Mouse (Mus musculus): Measurements from ENCODE around the gene Csf3. TPM values are rescaled to one million over a fixed set of nuclear protein-coding genes. Genes with fewer than 3 reads are reported as not detected.

The Csf3 gene
- polyA plus RNA-seq, 1 experiment from 2014 or later = 0.08 TPM

DNA sequence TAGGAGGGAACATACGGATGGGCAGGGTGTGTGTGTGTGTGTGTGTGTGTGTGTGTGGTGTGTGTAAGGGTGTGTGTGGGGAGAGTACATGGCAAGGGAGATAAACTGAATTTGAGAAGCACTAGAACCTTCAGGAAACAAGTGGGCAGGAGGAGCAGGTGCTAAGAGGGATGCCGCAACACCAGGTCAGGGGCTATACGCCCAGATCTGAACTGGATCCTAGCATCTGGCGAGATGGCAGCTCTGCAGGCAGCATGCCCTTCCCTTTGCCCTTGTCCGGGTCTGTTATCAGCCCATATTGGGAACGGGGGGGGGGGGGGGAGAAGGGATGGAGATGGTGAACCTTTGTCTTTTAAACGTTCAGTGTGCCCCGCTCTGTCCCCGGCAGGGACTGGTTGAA lies 37.9 kb downstream of the Csf3 start:
- no peak overlapping the region for H3K4me3 ChIP-seq (ENCODE audit: low read depth, low read length)
- no peak for TF ChIP-seq CTCF (IDR thresholded peaks at IDR 0.05; ENCODE audit: low read depth)
- H3K4me1 ChIP-seq (replicated peaks; ENCODE audit: control insufficient read depth, insufficient read depth, low read length) = 0 out of 2 replicates have a peak, but pooled peaks cover 12% of the 10 kb centered on the region
- no peak overlapping the region for H3K27ac ChIP-seq (ENCODE audit: low read depth, low read length)
- no peak for ATAC-seq
- no peak overlapping the region for H3K9ac ChIP-seq (ENCODE audit: low read depth, low read length)
- WGBS = 83% methylated on average over 8 of the region's 9 CpGs
- H3K4me2 ChIP-seq (replicated peaks; ENCODE audit: low read depth) = no peak overlapping the region
- H3K27me3 ChIP-seq (replicated peaks; ENCODE audit: control insufficient read depth, insufficient read depth, low read length) = no peaks in the 10 kb centered on the region
- H3K36me3 ChIP-seq (ENCODE audit: control insufficient read depth, insufficient read depth) = no peaks in the 10 kb centered on the region
- H3K9me3 ChIP-seq (ENCODE audit: control insufficient read depth) = no peaks in the 10 kb centered on the region

DNA sequence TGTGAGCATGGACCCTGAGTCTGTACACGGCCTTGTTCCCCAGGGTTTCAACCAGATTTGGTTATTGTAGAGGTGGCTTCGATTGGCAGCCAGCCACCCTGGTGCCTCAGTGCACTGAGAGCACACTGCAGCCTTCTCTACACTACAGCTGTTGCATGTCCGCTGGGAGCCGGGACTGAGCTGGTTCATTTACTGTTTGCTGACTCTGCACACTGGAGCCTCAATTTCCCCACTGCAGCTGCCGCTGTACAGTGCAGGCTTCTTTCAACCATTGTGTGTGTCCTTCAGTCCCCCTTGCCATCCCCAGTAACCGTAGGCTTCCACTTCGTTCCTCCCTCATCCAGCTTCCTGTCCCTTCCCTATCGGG lies 38.9 kb downstream of the Csf3 start:
- WGBS = 8% methylated on average over 8 of the region's 8 CpGs
- H3K4me3 ChIP-seq (ENCODE audit: low read depth, low read length) = peak overlapping the region; percentile 96
- H3K9ac ChIP-seq (ENCODE audit: low read depth, low read length) = no peak overlapping the region
- H3K4me1 ChIP-seq (replicated peaks; ENCODE audit: control insufficient read depth, insufficient read depth, low read length) = peaks cover 20% of the 10 kb centered on the region; the same call in 1 of the 2 replicates
- H3K27ac ChIP-seq (ENCODE audit: low read depth, low read length) = peak overlapping the region; percentile 98
- no peaks in the 10 kb centered on the region for H3K36me3 ChIP-seq (ENCODE audit: control insufficient read depth, insufficient read depth)
- H3K4me2 ChIP-seq (replicated peaks; ENCODE audit: low read depth) = peak overlapping the region; percentile 91
- no peak for ATAC-seq
- no peaks in the 10 kb centered on the region for H3K27me3 ChIP-seq (replicated peaks; ENCODE audit: control insufficient read depth, insufficient read depth, low read length)
- no peak for TF ChIP-seq CTCF (IDR thresholded peaks at IDR 0.05; ENCODE audit: low read depth)
- no peaks in the 10 kb centered on the region for H3K9me3 ChIP-seq (ENCODE audit: control insufficient read depth)

DNA sequence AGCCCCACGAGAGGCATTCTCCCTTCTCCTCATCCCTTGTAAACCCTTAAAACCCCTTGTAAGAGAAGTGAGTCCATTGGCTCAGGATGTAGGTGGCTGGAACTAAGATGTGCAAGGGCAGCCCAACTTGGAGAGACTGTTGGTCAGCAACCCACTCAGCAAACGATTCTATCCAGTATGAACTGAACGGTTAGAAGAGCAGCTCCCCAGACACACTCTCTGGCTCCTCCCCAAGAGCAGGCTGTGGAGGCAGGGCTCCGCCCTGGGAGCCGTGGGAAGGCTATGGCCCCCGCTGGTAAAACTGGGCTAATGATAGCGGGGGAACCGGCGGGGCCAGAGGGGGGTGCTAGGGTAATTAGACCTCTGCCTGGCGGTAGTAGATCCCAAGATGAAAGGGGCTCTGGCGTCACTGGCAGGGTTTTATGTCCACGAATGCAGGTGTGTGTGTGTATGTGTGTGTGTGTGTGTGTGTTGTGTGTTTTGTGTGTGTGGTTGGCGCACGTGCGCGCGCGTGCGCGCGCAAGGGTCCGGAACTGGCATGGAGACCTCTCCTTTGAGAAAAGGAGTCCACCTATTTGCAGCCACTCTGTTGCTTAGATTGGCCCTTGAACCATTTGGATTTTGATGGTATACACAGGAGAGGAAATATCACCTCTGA lies 39.5 kb downstream of the Csf3 start, which contains the start of gene Thra:
Thra (plus strand) TSS at position 246 of the 658 bp plus-strand sequence.
- H3K4me1 ChIP-seq (replicated peaks; ENCODE audit: control insufficient read depth, insufficient read depth, low read length) = peaks cover 21% of the 10 kb centered on the region; the same call in 1 of the 2 replicates
- no peaks in the 10 kb centered on the region for H3K27me3 ChIP-seq (replicated peaks; ENCODE audit: control insufficient read depth, insufficient read depth, low read length)
- H3K4me3 ChIP-seq (ENCODE audit: low read depth, low read length) = peak within 1 kb of the TSS; percentile 96
- no peaks in the 10 kb centered on the region for H3K9me3 ChIP-seq (ENCODE audit: control insufficient read depth)
- 0% methylated on average over 22 of the region's 22 CpGs for WGBS
- H3K36me3 ChIP-seq (ENCODE audit: control insufficient read depth, insufficient read depth) = no peaks in the 10 kb centered on the region
- peak within 1 kb of the TSS; percentile 98 for H3K27ac ChIP-seq (ENCODE audit: low read depth, low read length)
- no peak for TF ChIP-seq CTCF (IDR thresholded peaks at IDR 0.05; ENCODE audit: low read depth)
- ATAC-seq = peak; percentile 67
- peak within 1 kb of the TSS; percentile 97 for H3K9ac ChIP-seq (ENCODE audit: low read depth, low read length)
- peak within 1 kb of the TSS; percentile 91 for H3K4me2 ChIP-seq (replicated peaks; ENCODE audit: low read depth)

DNA sequence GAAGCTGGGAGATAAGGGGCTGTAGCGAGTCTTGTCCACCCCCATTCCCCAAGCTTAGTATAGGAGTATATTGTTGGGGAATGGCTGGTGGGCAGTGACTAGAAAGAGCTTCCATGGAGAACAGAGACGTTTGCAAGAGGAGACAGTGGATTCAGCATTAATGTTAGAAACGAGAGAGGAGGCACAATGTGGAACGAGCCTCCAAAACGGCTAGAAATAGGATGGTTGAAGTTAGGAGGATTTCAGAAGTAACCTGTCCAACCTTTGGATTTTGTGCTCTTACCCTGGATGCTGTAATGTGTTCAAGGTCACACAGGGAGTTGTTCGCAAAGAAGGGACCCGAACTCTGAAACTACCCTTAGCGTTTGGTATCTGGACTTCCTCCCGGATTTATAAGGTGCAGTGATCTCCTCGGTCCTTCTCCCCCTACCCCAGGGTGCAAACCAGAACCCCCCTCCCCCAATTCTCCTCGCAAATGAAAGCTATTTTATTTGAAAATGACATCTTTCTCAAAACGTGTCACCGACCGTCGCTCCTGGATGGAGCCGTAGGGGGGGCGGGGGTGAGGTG lies 40.1 kb downstream of the Csf3 start:
- Histone ChIP-seq H3K4me1 (replicated peaks; ENCODE audit: control insufficient read depth, insufficient read depth, low read length) (peaks cover 21% of the 10 kb centered on the region; the same call in 1 of the 2 replicates), H3K27me3 (replicated peaks; ENCODE audit: control insufficient read depth, insufficient read depth, low read length) (no peaks in the 10 kb centered on the region), H3K27ac (ENCODE audit: low read depth, low read length) (peak overlapping the region; percentile 98), H3K4me3 (ENCODE audit: low read depth, low read length) (peak overlapping the region; percentile 96), H3K36me3 (ENCODE audit: control insufficient read depth, insufficient read depth) (no peaks in the 10 kb centered on the region), H3K4me2 (replicated peaks; ENCODE audit: low read depth) (peak overlapping the region; percentile 91), H3K9me3 (ENCODE audit: control insufficient read depth) (no peaks in the 10 kb centered on the region), H3K9ac (ENCODE audit: low read depth, low read length) (peak overlapping the region; percentile 97)
- TF ChIP-seq CTCF (IDR thresholded peaks at IDR 0.05; ENCODE audit: low read depth) = no peak
- 0% methylated on average over 17 of the region's 17 CpGs for WGBS
- no peak for ATAC-seq

GRCm38 (mm10) chr11:98741622-98742396 lies 40.7 kb downstream of the Csf3 start:
- peak; percentile 68 for TF ChIP-seq CTCF (IDR thresholded peaks at IDR 0.05; ENCODE audit: low read depth)
- 1% methylated on average over 66 of the region's 86 CpGs for whole genome bisulfite sequencing
- H3K9me3 ChIP-seq (ENCODE audit: control insufficient read depth) = no peaks in the 10 kb centered on the region
- peaks cover 22% of the 10 kb centered on the region for H3K4me1 ChIP-seq (replicated peaks; ENCODE audit: control insufficient read depth, insufficient read depth, low read length)
- no peaks in the 10 kb centered on the region for H3K36me3 ChIP-seq (ENCODE audit: control insufficient read depth, insufficient read depth)
- H3K4me2 ChIP-seq (replicated peaks; ENCODE audit: low read depth) = peak overlapping the region; percentile 91
- peak overlapping the region; percentile 98 for H3K27ac ChIP-seq (ENCODE audit: low read depth, low read length)
- peak overlapping the region; percentile 97 for H3K9ac ChIP-seq (ENCODE audit: low read depth, low read length)
- peak; percentile 68 for ATAC-seq
- H3K4me3 ChIP-seq (ENCODE audit: low read depth, low read length) = peak overlapping the region; percentile 96
- no peaks in the 10 kb centered on the region for H3K27me3 ChIP-seq (replicated peaks; ENCODE audit: control insufficient read depth, insufficient read depth, low read length)

All from intestine, postnatal 0 days (tissue).